Mouse (Mus musculus) spleen, adult 2 months (tissue): ENCODE measurements around the gene Trpv2.

Experiments
- CTCF ChIP-seq: fragments of 200-500 bp; IDR thresholded peaks from 2 replicates; pipeline ENCODE4 v1.5.1; 2011; ENCODE audit warnings: mild to moderate bottlenecking, inconsistent platforms; ENCODE audit not compliant: insufficient read depth, insufficient read length, insufficient replicate concordance; ENCODE audit errors: extremely low read depth
- POLR2A ChIP-seq: fragments of 200-500 bp; IDR thresholded peaks from 2 replicates; pipeline ENCODE4 v1.6.1; 2011; ENCODE audit warnings: low read depth, low read length, inconsistent platforms

DNA sequence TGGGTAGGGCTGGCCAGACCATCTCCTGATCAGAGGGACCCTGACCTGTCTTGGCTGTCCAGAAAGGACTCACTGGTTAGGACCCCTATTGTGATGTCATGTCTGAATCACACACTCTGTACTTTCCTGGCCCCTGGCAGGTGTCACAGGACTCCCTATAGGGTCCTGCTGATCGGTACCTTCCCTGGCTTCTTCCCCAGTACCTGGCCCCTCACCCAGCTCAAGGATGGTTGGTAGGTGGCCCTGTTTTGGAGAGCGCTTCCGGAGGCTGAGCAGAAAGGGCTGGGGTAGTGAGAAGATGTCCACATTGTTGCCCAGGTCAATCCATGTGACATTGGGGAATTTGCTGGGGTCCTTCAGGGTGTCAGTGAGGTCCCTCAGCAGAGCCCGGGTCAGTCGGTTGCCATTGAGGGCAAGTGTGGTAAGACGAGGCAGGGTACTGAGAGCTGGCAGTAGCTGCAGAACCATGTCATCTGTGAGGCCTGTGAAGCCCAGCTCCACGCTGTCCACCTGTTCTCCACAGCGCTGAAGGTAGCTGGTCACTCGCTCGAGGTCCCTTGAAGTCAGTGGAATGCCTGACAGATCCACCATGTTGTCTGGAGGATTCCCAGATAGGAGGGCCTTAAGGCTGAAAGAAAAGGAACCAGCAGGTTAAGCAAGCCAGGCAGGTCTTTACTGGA lies 31.5 kb downstream of the Trpv2 start:
- TF ChIP-seq CTCF (no peak), POLR2A (no peak)
